Mouse (Mus musculus): ENCODE measurements at regions not wholly inside any gene's neighbourhood (a gene's known extent, or its start where the extent isn't known, plus 50 kb on each side); places are given as distances from the start of the nearest gene placed in this dataset.

- DNase-seq = no peak
Observed at GRCm38 (mm10) chr4:55203731-55204710, 145.8 kb upstream of the Rad23b start.

GRCm38 (mm10) chr4:55206226-55206625, 143.6 kb upstream of the Rad23b start:
- DNase-seq = peak; percentile 7

- peak; percentile 49 for DNase-seq
Observed at GRCm38 (mm10) chr4:55207749-55208385, 142.0 kb upstream of the Rad23b start.

GRCm38 (mm10) chr4:55208386-55209345, 141.2 kb upstream of the Rad23b start:
- DNase-seq = peak; percentile 68

GRCm38 (mm10) chr4:55215425-55216174, 134.2 kb upstream of the Rad23b start:
- DNase-seq = no peak

GRCm38 (mm10) chr4:55216175-55216545, 133.7 kb upstream of the Rad23b start:
- no peak for DNase-seq

- no peak for DNase-seq
Observed at GRCm38 (mm10) chr4:55225766-55226165, 124.1 kb upstream of the Rad23b start.

GRCm38 (mm10) chr4:55227394-55227793, 122.4 kb upstream of the Rad23b start:
- no peak for DNase-seq

GRCm38 (mm10) chr4:55231522-55231921, 118.3 kb upstream of the Rad23b start:
- DNase-seq = peak; percentile 48

GRCm38 (mm10) chr4:55237856-55238255, 112.0 kb upstream of the Rad23b start:
- DNase-seq = no peak

GRCm38 (mm10) chr4:55240450-55240849, 109.4 kb upstream of the Rad23b start:
- peak; percentile 86 for DNase-seq

GRCm38 (mm10) chr4:55242331-55242730, 107.5 kb upstream of the Rad23b start:
- DNase-seq = peak; percentile 19

- DNase-seq = no peak
Observed at GRCm38 (mm10) chr4:55243091-55244058, 106.5 kb upstream of the Rad23b start.

GRCm38 (mm10) chr4:55245789-55246188, 104.1 kb upstream of the Rad23b start:
- DNase-seq = peak; percentile 20

GRCm38 (mm10) chr4:55250334-55250733, 99.5 kb upstream of the Rad23b start:
- no peak for DNase-seq

GRCm38 (mm10) chr4:55251546-55251945, 98.3 kb upstream of the Rad23b start:
- DNase-seq = no peak

GRCm38 (mm10) chr4:55253769-55254168, 96.1 kb upstream of the Rad23b start:
- no peak for DNase-seq

- no peak for DNase-seq
Observed at GRCm38 (mm10) chr4:55271965-55272630, 77.7 kb upstream of the Rad23b start.

GRCm38 (mm10) chr4:55276300-55276952, 73.4 kb upstream of the Rad23b start:
- DNase-seq = no peak

Measured in adrenal gland, postnatal 14 days (tissue).